Mouse (Mus musculus) CH12.LX (cell line): Measurements from ENCODE around the gene Sit1.

Experiments used
- BHLHE40 ChIP-seq: IDR thresholded peaks from 2 replicates; pipeline ENCODE4 v1.6.1; 2011; ENCODE audit warnings: mild to moderate bottlenecking, low read depth, low read length, improper control_type of control experiment
- CTCF ChIP-seq, 2 experiments: IDR thresholded peaks in 1 of 2; conservative IDR thresholded peaks in 1 of 2; 2 replicates each; pipeline ENCODE4 v1.5.1; 2011 to 2012; ENCODE audit warnings: low read depth in 2 of 2, low read length in 2 of 2, improper control_type of control experiment in 1 of 2, inconsistent platforms in 1 of 2, mild to moderate bottlenecking in 1 of 2, moderate library complexity in 1 of 2
- E2F4 ChIP-seq: IDR thresholded peaks from 2 replicates; pipeline ENCODE4 v1.6.1; 2011; ENCODE audit warnings: low read depth, low read length, improper control_type of control experiment; ENCODE audit not compliant: insufficient replicate concordance
- EP300 ChIP-seq: IDR thresholded peaks from 2 replicates; pipeline ENCODE4 v1.6.1; 2011; ENCODE audit warnings: low read length, improper control_type of control experiment
- HCFC1 ChIP-seq: IDR thresholded peaks from 2 replicates; pipeline ENCODE4 v1.6.1; 2012; ENCODE audit warnings: low read depth, mild to moderate bottlenecking, inconsistent platforms, low read length, improper control_type of control experiment
- IRF4 ChIP-seq: IDR thresholded peaks from 2 replicates; pipeline ENCODE4 v1.6.1; 2014; ENCODE audit warnings: low read depth, mild to moderate bottlenecking, inconsistent platforms, low read length, improper control_type of control experiment
- MAFK ChIP-seq: IDR thresholded peaks from 2 replicates; pipeline ENCODE4 v1.6.1; 2011; ENCODE audit warnings: low read length, improper control_type of control experiment; ENCODE audit not compliant: insufficient replicate concordance
- MAX ChIP-seq: IDR thresholded peaks from 2 replicates; pipeline ENCODE4 v1.6.1; 2011; ENCODE audit warnings: low read length, improper control_type of control experiment
- POLR2A ChIP-seq: IDR thresholded peaks from 2 replicates; pipeline ENCODE4 v1.6.1; 2011; ENCODE audit warnings: low read depth, mild to moderate bottlenecking, improper control_type of control experiment, low read length
- ZC3H11A ChIP-seq: IDR thresholded peaks from 2 replicates; pipeline ENCODE4 v1.6.1; 2012; ENCODE audit warnings: low read depth, mild to moderate bottlenecking, inconsistent platforms, low read length, improper control_type of control experiment

DNA sequence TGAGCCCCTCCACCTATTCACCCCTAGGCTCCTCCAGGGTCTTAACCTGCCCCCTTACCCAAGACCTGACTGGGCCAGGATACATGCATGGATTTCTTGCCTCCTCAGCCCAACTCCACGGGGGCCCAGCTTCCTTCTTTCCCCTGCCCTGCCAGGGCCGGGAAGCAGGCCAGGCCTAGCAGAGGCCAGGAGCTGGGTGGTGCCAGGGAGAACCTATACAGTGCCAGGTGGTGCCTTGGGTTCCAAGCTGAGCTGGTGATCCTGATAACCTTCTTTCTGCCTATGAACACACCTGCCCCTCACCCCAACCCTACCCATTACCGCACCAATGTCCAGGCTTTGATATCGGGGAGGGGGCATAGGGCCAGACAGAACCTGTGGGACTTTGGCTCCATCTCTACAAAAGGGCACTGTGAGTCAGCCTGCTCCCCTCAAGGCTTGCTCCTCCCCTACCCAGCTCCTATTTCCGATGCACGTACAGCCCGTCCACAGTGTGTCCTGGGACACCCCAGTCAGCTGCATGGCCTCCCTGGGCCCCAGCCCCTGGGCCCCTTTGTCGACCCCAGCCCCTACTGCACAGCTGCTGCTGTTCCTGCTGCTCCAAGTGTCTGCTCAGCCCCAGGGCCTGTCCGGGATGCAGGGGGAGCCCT, 23.1 kb upstream of the Sit1 start, which contains the start of gene Car9:
- TF ChIP-seq BHLHE40 = no peak
- no peak for TF ChIP-seq CTCF (conservative IDR thresholded peaks at IDR 0.05 in 1 of 2, IDR thresholded peaks at IDR 0.05 in 1 of 2; ENCODE audit: low read depth in 2 of 2, low read length in 2 of 2)
- TF ChIP-seq EP300 = no peak
- no peak for TF ChIP-seq HCFC1
- TF ChIP-seq IRF4 = no peak
- TF ChIP-seq ZC3H11A = no peak
- TF ChIP-seq MAFK = no peak
- TF ChIP-seq POLR2A = no peak
- TF ChIP-seq MAX = no peak
- TF ChIP-seq E2F4 = no peak
